Mouse (Mus musculus) bone marrow, adult 2 months (tissue): ENCODE measurements around the gene Dolpp1.

Source experiments
- CTCF ChIP-seq: fragments of 200-500 bp; IDR thresholded peaks from 2 replicates; pipeline ENCODE4 v1.5.1; 2011; ENCODE audit warnings: low read length, control low read depth; ENCODE audit not compliant: control insufficient read depth, insufficient read depth
- POLR2A ChIP-seq: fragments of 200-500 bp; IDR thresholded peaks from 2 replicates; pipeline ENCODE4 v1.6.1; 2011; ENCODE audit warnings: low read depth, mild to moderate bottlenecking, control low read depth, low read length, borderline replicate concordance; ENCODE audit not compliant: control insufficient read depth

DNA sequence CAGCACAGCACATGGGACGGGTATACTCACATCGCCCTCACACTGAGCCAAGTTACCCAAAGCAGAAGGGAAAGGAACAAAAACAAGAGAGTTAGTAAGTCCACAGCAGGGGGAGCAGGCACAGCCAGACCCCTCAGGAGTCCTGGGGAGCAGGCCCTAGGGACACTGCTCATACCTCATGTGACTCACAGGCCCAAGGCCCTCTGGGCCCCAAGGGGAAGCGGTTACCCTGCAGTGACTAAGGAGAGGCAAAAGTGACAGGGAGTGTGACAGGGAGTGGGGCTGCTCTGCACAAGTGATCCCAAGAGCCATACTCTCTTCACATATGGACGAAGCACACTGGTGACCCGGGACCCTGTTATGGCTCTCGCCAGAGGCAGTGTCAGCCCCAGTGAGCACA is 42.9 kb upstream of the Dolpp1 start:
- TF ChIP-seq CTCF = no peak
- TF ChIP-seq POLR2A = no peak
